Mouse (Mus musculus): ENCODE results near the gene Rtl8c. TPM values are rescaled to one million over a fixed set of nuclear protein-coding genes. Genes with fewer than 3 reads are reported as not detected.
"Not testable (repeated sequence)": the region's sequence is repeated elsewhere in the genome, so short reads cannot be mapped to it uniquely, and the experiment has no call there.

Rtl8c gene
- 100 to 1,000 TPM; 175 to 185 TPM for total RNA-seq (2021)

- intact Hi-C loops (cut with DNase I) = no loop called here
- peak; percentile 72 to 87 for DNase-seq (ENCODE audit: extremely low spot score in 1 of 2, low spot score in 2 of 2)
Observed at GRCm38 (mm10) chrX:53607242-53608121, at the start of gene Rtl8c. Rtl8c (plus strand) TSS chrX:53608032.

- no peak for DNase-seq (ENCODE audit: extremely low spot score in 1 of 2, low spot score in 2 of 2)
Observed at GRCm38 (mm10) chrX:53579311-53579710, 28.5 kb upstream of the Rtl8c start.

GRCm38 (mm10) chrX:53581407-53581806, 26.4 kb upstream of the Rtl8c start:
- intact Hi-C loops (cut with DNase I); DNase-seq (ENCODE audit: extremely low spot score in 1 of 2, low spot score in 2 of 2): not testable (repeated sequence)

More at GRCm38 (mm10) chrX:53579311-53579710, 28.5 kb upstream of the Rtl8c start:
- intact Hi-C loops (cut with DNase I) = no loop called here

- DNase-seq (ENCODE audit: extremely low spot score in 1 of 2, low spot score in 2 of 2); intact Hi-C loops (cut with DNase I): not testable (repeated sequence)
Observed at GRCm38 (mm10) chrX:53583404-53583803, 24.4 kb upstream of the Rtl8c start.

GRCm38 (mm10) chrX:53599993-53600392, 7.8 kb upstream of the Rtl8c start:
- peak in 1 of 2 experiments; percentile 52 for DNase-seq (ENCODE audit: extremely low spot score in 1 of 2, low spot score in 2 of 2)
- intact Hi-C loops (cut with DNase I) = not testable (repeated sequence)

- intact Hi-C loops (cut with DNase I) = not testable (repeated sequence)
Observed at GRCm38 (mm10) chrX:53606176-53606575, 1.7 kb upstream of the Rtl8c start.

GRCm38 (mm10) chrX:53608122-53608813, 436 bp downstream of the Rtl8c start:
- intact Hi-C loops (cut with DNase I) = no loop called here

More at GRCm38 (mm10) chrX:53606176-53606575, 1.7 kb upstream of the Rtl8c start:
- DNase-seq (ENCODE audit: extremely low spot score in 1 of 2, low spot score in 2 of 2) = peak in 1 of 2 experiments; percentile 47

GRCm38 (mm10) chrX:53608879-53609278, 1.0 kb downstream of the Rtl8c start, which contains the start of gene Gm14597:
Gm14597 (minus strand) TSS chrX:53608979.
- DNase-seq (ENCODE audit: extremely low spot score in 1 of 2, low spot score in 2 of 2); intact Hi-C loops (cut with DNase I): not testable (repeated sequence)

More at GRCm38 (mm10) chrX:53608122-53608813, 436 bp downstream of the Rtl8c start:
- DNase-seq (ENCODE audit: extremely low spot score in 1 of 2, low spot score in 2 of 2) = peak in 1 of 2 experiments; percentile 29

GRCm38 (mm10) chrX:53610571-53610970, 2.7 kb downstream of the Rtl8c start:
- intact Hi-C loops (cut with DNase I) = no loop called here
- peak; percentile 43 to 72 for DNase-seq (ENCODE audit: extremely low spot score in 1 of 2, low spot score in 2 of 2)

DNA sequence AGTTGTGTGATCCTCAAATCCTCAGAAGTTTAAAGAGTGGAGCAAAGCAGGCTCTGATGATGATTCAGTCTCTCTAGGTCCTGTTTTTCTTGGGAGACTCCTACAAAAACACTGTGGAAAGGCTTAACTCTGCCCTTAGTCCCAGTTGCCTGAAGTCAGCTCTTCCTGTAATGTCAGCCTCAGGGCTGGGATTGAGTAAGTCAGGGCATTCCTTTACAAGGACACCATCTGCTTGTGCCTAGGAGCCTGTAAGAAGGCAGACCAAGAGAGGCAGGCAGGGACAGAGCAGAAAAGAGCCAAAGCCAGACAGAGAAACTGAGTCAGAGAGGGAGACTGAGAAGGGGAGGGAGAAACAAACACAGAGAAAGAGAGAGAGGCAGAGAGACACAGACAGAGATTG, 3.6 kb downstream of the Rtl8c start:
- intact Hi-C loops (cut with DNase I); DNase-seq (ENCODE audit: extremely low spot score in 1 of 2, low spot score in 2 of 2): not testable (repeated sequence)

GRCm38 (mm10) chrX:53638107-53638506, 30.3 kb downstream of the Rtl8c start:
- DNase-seq (ENCODE audit: extremely low spot score in 1 of 2, low spot score in 2 of 2); intact Hi-C loops (cut with DNase I): not testable (repeated sequence)

DNA sequence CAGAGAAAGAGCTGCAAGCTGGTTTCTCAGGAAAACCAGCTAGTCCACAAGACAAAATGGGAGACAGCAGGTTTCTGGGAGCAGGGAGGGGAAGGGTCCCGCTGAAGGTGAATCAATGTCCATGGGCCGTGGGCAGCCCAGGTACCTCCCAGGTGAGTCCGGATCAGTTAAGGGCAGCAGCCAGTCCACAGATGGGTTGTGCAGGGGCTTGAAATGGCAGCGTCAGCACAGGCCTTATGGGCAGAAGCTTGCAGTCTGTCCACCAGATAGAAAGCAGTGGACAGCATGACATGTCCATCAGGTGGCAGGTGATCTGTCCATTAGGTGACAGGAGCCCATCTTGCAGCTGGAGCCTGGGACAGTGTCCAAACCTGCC, 34.8 kb downstream of the Rtl8c start:
- DNase-seq (ENCODE audit: extremely low spot score in 1 of 2, low spot score in 2 of 2); intact Hi-C loops (cut with DNase I): not testable (repeated sequence)

DNA sequence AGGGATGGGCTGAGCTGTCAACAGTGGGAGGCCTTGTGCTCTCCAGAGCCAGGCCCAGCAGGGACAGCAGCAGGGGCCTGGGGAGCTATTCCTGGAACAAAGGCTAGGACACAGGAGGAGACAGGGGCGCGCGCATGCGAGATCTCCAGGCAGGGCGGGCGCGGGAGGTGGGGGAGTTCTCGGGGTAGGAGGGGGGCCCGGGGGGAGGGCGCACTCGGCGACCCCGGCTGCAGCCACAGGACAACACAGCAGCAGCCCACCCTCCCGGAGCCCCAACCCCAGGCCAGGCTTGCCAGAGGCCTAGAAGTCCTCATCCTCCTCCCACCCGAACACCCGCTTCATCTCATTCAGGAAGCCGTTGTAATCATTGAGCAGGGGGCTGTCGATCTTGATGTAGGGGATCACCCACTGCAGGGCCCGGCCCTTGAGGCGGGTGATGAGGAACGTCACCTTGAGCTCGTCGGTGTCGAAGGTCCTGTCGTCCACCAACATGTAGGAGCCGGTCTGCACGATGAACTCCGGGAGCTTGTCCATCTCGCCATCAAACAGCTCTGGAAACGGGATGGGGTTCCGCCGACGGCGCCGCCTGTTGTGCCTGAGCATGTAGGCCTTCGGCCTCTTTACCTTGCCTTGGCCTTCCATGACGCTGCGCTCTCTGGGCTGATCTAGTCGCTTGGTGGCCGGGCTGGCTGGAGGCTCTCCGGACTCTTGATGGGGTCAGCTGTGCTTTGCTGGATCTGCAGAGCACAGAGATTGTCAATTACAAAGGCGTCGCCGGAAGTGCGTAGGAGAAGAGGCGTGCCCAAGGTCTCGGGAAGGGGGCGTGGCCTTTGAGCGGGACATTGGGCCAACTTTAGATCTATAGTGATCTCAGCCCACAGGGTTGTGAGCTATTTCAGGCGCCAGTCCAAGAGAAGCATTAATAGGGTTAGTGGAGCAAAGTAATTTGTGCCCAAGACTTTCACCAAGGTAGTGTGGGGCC, 35.4 kb downstream of the Rtl8c start, which contains the start of gene Rtl8a:
Gene Rtl8a, minus strand, starts transcription at position 703 of the 982 bp plus-strand sequence.
- DNase-seq (ENCODE audit: extremely low spot score in 1 of 2, low spot score in 2 of 2) = peak; percentile 65 to 88
- intact Hi-C loops (cut with DNase I) = not testable (repeated sequence)

DNA sequence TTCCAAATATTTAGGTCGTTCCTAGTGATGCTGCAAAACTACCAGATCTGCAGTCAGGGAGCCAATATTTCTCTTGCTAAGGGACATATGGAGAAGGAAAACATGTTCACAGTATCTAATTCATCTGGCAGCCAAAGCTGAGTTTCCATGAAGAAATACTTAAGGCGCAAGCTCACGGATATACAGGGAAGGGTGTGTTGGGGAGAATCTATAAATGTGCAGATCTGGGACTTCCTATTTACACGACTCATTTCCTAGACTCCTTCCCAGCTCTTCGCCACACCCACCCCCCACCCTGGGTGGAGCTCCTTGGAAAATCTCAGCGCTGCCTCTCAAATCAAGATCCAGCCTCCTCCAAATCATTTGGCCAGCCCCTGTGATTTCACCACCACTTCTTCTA, 38.1 kb downstream of the Rtl8c start:
- peak in 1 of 2 experiments; percentile 15 for DNase-seq (ENCODE audit: extremely low spot score in 1 of 2, low spot score in 2 of 2)
- intact Hi-C loops (cut with DNase I) = no loop called here

DNA sequence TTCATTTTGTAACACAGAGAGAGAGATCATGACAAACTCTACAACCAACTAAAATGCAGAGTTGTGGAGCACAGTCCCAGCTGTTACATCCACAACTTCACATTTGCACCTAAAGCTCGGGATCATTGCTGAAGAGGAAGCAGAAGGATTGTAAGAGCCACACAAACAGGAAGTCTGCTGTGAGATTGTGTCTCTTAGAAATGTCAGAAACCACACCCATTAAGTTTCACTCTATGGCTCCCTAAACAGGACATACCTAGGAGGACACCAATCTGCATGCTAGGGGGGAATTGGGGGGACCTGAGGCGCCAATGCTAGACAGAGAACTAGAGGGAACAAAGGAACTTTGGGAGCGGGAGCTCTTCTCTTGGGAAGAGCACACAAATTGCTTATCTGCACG, 45.1 kb downstream of the Rtl8c start:
- intact Hi-C loops (cut with DNase I); DNase-seq (ENCODE audit: extremely low spot score in 1 of 2, low spot score in 2 of 2): not testable (repeated sequence)

All from left cerebral cortex, postnatal 10 days (tissue).